Comparison of ENCODE assay signal across 19 mouse cellular contexts in the genomic region with DNA sequence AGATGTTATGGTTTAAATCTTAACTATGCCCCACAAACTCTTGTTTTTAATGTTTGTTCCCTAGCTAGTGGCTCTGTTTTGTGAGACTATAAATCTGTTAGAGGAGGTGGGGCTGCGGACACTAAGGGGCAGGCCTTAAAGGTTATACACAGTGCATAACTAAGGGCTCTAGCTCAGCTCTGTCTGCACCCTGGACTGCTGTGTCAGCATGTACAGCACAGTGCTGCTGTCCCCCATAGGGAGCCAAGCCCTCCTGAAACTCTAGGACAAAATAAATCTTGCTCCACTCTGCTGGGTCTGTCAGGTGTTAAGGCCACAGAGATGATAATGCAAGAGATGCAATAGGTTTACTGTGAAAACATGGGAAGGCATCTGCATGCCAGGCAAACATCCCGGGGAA.
"Had no signal": no experiment of that assay in that cellular context is flagged by ENCODE, and none has a peak within 500 bp of the region (broad histone marks: within the 10 kb centered on the region; RNA-seq: fewer than 3 reads in every experiment).

No protein-coding gene starts in this region.

- H3K36me3 ChIP-seq: midbrain, embryonic 10.5 days; midbrain, embryonic 12.5 days; neural tube, embryonic 13.5 days; neural tube, embryonic 15.5 days had no signal

- H3K4me2 ChIP-seq: lung, embryonic 14.5 days; midbrain, embryonic 12.5 days; neural tube, embryonic 13.5 days; neural tube, embryonic 15.5 days had no signal

- ATAC-seq: midbrain, embryonic 16.5 days had no signal

- H3K27ac ChIP-seq: midbrain, embryonic 10.5 days; midbrain, embryonic 12.5 days; neural tube, embryonic 13.5 days; neural tube, embryonic 15.5 days had no signal

- DNase-seq: lung, adult 18-20 months; lung, embryonic 14.5 days; lung, postnatal 10 days; lung, postnatal 4 days; midbrain, embryonic 14.5 days; retina, postnatal 1 day; right cerebral cortex, adult 18-20 months; right cerebral cortex, postnatal 25 days; right cerebral cortex, postnatal 4 days; spleen, adult 18-20 months; thymus, adult 18-20 months; thymus, postnatal 14 days; thymus, postnatal 36 days had no signal

- H3K9me3 ChIP-seq: midbrain, embryonic 10.5 days; midbrain, embryonic 12.5 days; neural tube, embryonic 15.5 days had no signal

- H3K27me3 ChIP-seq: midbrain, embryonic 12.5 days; neural tube, embryonic 13.5 days; neural tube, embryonic 15.5 days had no signal

- H3K4me1 ChIP-seq: midbrain, embryonic 12.5 days; neural tube, embryonic 13.5 days; neural tube, embryonic 15.5 days had no signal

- H3K9ac ChIP-seq: lung, embryonic 14.5 days; midbrain, embryonic 12.5 days; neural tube, embryonic 13.5 days; neural tube, embryonic 15.5 days had no signal

- H3K4me3 ChIP-seq: midbrain, embryonic 10.5 days; midbrain, embryonic 12.5 days; myocyte; neural tube, embryonic 13.5 days; neural tube, embryonic 15.5 days had no signal
